Mouse (Mus musculus) neural tube, postnatal 0 days (tissue): ENCODE data around the gene Armc8. TPM values are rescaled to one million over a fixed set of nuclear protein-coding genes. Genes with fewer than 3 reads are reported as not detected.

ENCODE experiments used
- polyA plus RNA-seq: library from polyadenylated mRNA; unstranded; fragments of >200 nt; fragmentation: Nextera tagmentation; extraction: Ambion mirVana; gene quantifications from 2 replicates; pipeline ENCODE4 v1.2.1, GENCODE M21; 2015

Gene Armc8
- 65.5 and 67.6 TPM in 2 replicates for polyA plus RNA-seq

GRCm38 (mm10) chr9:99568347-99569070 is at the start of gene Armc8:
Gene Armc8, minus strand, starts transcription at chr9:99568899.

DNA sequence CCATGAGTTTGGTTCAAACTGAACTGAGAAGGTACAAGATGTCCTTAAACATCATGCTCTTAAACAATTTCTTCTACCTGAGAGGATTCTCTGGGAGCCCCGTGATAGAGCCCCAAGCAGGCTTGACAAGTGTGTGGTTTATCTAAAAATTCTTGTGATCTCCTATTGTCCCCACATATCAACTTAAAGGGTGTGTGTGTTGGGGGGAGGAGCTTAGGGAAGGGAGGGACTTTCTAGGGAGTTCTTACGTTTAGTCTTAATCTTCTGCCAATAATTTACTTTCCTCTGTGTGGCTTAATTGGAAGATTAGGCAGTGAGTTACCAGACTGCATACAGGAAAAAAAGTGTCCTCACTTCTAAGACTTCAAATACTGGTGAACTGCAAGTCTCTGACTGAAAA is 43.5 kb upstream of the Armc8 start, which contains the start of gene A4gnt:
Gene A4gnt (plus strand): TSS at position 301 of the 400 bp plus-strand sequence.

GRCm38 (mm10) chr9:99575677-99576480 is 7.2 kb upstream of the Armc8 start, which contains the start of gene Dbr1:
Gene Dbr1, plus strand, starts transcription at chr9:99575799.

GRCm38 (mm10) chr9:99451161-99451560 is 117.5 kb downstream of the Armc8 start, which contains the start of gene Nme9:
Gene Nme9, plus strand, starts transcription at chr9:99451475.

GRCm38 (mm10) chr9:99437031-99437764 is 131.5 kb downstream of the Armc8 start, which contains the start of gene Mras:
Gene Mras, minus strand, starts transcription at chr9:99437381.

Other genes starting within 250 kb of the Armc8 start
- 1.2 and 1.3 TPM in 2 replicates for gene Esyt3, start 210.3 kb downstream of the Armc8 start, polyA plus RNA-seq
- 98.1 and 108 TPM in 2 replicates for gene Mras, start 131.5 kb downstream of the Armc8 start, polyA plus RNA-seq
- gene Nme9, start 117.4 kb downstream of the Armc8 start, polyA plus RNA-seq = 1.1 and 1.2 TPM in 2 replicates
- 18.9 and 20.9 TPM in 2 replicates for gene Dbr1, start 6.9 kb upstream of the Armc8 start, polyA plus RNA-seq
- not detected in 2 replicates for gene A4gnt, start 43.6 kb upstream of the Armc8 start, polyA plus RNA-seq
- 8.5 and 9.9 TPM in 2 replicates for gene Dzip1l, start 60.6 kb upstream of the Armc8 start, polyA plus RNA-seq
- not detected in 2 replicates for gene Cldn18, start 148.4 kb upstream of the Armc8 start, polyA plus RNA-seq